Mouse (Mus musculus): ENCODE measurements around the gene Rac1. TPM values are rescaled to one million over a fixed set of nuclear protein-coding genes. Genes with fewer than 3 reads are reported as not detected.

Rac1 gene
- polyA plus RNA-seq, 1 experiment from 2014 or later: 385 TPM

Other genes starting within 250 kb of the Rac1 start
- 0.13 TPM in 1 of 2 replicates, not detected in the other for gene Zfp853, start 234.4 kb downstream of the Rac1 start, polyA plus RNA-seq (2015; fragmentation: Nextera tagmentation; extraction: Ambion mirVana)
- 45.4 and 49.5 TPM in 2 replicates for gene E130309D02Rik, start 212.7 kb downstream of the Rac1 start, polyA plus RNA-seq (2015; fragmentation: Nextera tagmentation; extraction: Ambion mirVana)
- 77.9 and 78.6 TPM in 2 replicates for gene Zdhhc4, start 198.8 kb downstream of the Rac1 start, polyA plus RNA-seq (2015; fragmentation: Nextera tagmentation; extraction: Ambion mirVana)
- 0.36 and 1.0 TPM in 2 replicates for gene Grid2ip, start 170.7 kb downstream of the Rac1 start, polyA plus RNA-seq (2015; fragmentation: Nextera tagmentation; extraction: Ambion mirVana)
- gene Kdelr2, start 124.2 kb downstream of the Rac1 start, polyA plus RNA-seq (2015; fragmentation: Nextera tagmentation; extraction: Ambion mirVana): 124 and 142 TPM in 2 replicates
- 16.6 and 17.7 TPM in 2 replicates for gene Daglb, start 63.5 kb downstream of the Rac1 start, polyA plus RNA-seq (2015; fragmentation: Nextera tagmentation; extraction: Ambion mirVana)
- gene Cyth3, start 94.4 kb upstream of the Rac1 start, polyA plus RNA-seq (2015; fragmentation: Nextera tagmentation; extraction: Ambion mirVana): 48.8 and 51.9 TPM in 2 replicates
- gene Usp42, start 204.2 kb upstream of the Rac1 start, polyA plus RNA-seq (2015; fragmentation: Nextera tagmentation; extraction: Ambion mirVana): 27.5 and 28.5 TPM in 2 replicates